Mouse (Mus musculus): ENCODE data around the gene Wdr91.

DNA sequence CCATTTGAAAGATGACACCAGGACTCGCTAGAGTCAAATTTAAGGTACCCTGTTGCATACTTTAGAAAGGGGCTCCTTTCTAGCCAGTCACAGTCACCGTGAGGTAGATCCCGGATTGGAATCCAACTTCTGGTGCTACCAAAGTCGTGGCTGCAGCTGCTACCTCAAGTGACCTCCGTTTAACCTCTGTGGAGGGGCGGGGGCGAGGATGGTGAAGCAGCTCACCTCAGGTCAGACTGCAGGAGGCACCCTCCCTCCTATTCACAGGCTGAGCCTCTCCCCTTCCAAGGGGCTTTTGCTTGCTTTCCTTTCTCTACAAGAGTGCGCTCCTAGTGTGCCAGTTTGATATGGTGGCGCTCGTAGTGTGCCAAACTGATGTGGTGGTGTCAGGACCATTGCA, 9.3 kb upstream of the Wdr91 start, which contains the start of gene Stra8:
- TF ChIP-seq CTCF (conservative IDR thresholded peaks at IDR 0.05; ENCODE audit: insufficient read depth, insufficient read length, low read depth, low read length) (no peak), POLR2A (IDR thresholded peaks at IDR 0.05; ENCODE audit: low read depth, low read length) (no peak)

All from kidney, adult 2 months (tissue).